Mouse (Mus musculus): ENCODE measurements at regions not wholly inside any gene's neighbourhood (a gene's known extent, or its start where the extent isn't known, plus 50 kb on each side); places are given as distances from the start of the nearest gene placed in this dataset.

DNA sequence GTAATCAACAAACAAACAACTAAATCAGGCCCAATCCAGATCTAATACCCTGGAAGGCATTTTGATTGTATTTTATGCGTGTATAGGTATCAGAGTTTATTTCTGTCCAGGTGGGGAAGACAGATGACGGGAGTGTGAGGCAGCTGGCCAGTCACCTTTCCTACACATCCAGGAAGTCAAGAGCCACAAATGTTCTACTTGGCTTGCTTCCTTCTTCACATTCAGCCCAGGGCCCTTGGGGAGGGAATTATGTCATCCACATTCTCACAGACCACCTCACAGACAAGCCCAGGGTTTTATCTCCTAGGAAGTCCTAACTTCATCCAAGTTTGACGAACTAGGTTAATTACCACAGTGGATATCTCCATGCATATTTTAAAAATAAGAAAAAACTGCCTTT is 68.9 kb upstream of the Arhgap21 start:
- TF ChIP-seq CHD2 (IDR thresholded peaks at IDR 0.05; ENCODE audit: low read length) (no peak), MAFK (IDR thresholded peaks at IDR 0.05; ENCODE audit: insufficient replicate concordance, low read length) (no peak), POLR2A (IDR thresholded peaks at IDR 0.05; ENCODE audit: low read depth, low read length) (no peak)
